Mouse (Mus musculus) liver, embryonic 11.5 days (tissue): Measurements from ENCODE around the gene Gm49673. TPM values are rescaled to one million over a fixed set of nuclear protein-coding genes. Genes with fewer than 3 reads are reported as not detected.
"Not testable (repeated sequence)": the region's sequence is repeated elsewhere in the genome, so short reads cannot be mapped to it uniquely, and the experiment has no call there.

ENCODE experiments used
- ATAC-seq: fragments of 200-750 bp; cut with Nextera tagmentation; replicated peaks from 2 replicates; pipeline ENCODE4 v1.8.0; 2017; ENCODE audit warnings: moderate number of reproducible peaks, mild to moderate bottlenecking, moderate TSS enrichment, moderate library complexity; ENCODE audit not compliant: low FRiP score
- DNase-seq: peaks from one replicate; pipeline ENCODE4 v3.0.0-alpha.2; 2017; ENCODE audit warnings: low spot score
- H3K27ac ChIP-seq: fragments of 300-500 bp; sonication (generic); 2 replicates; pipeline ENCODE4 v1.5.1; 2014; ENCODE audit warnings: mild to moderate bottlenecking, low read depth, low read length, control low read depth
- H3K27me3 ChIP-seq: fragments of 300-500 bp; sonication (generic); replicated peaks from 2 replicates; pipeline ENCODE4 v1.6.1; 2014; ENCODE audit warnings: low read length, mixed read lengths; ENCODE audit not compliant: control insufficient read depth, insufficient read depth
- H3K36me3 ChIP-seq: fragments of 300-500 bp; sonication (generic); 2 replicates; pipeline ENCODE4 v1.6.1; 2014; ENCODE audit warnings: mild to moderate bottlenecking, low read length, moderate library complexity, mixed read lengths; ENCODE audit not compliant: control insufficient read depth, insufficient read depth
- H3K4me1 ChIP-seq: fragments of 300-500 bp; sonication (generic); replicated peaks from 2 replicates; pipeline ENCODE4 v1.6.1; 2014; ENCODE audit warnings: low read length, mixed read lengths; ENCODE audit not compliant: control insufficient read depth, insufficient read depth
- H3K4me2 ChIP-seq: fragments of 300-500 bp; sonication (generic); 2 replicates; pipeline ENCODE4 v1.6.1; 2014; ENCODE audit warnings: mild to moderate bottlenecking, control low read depth, moderate library complexity
- H3K4me3 ChIP-seq: fragments of 300-500 bp; sonication (generic); 2 replicates; pipeline ENCODE4 v1.5.1; 2014; ENCODE audit warnings: low read depth, low read length, control low read depth
- H3K9ac ChIP-seq: fragments of 300-500 bp; sonication (generic); 2 replicates; pipeline ENCODE4 v1.6.1; 2014; ENCODE audit warnings: low read depth, low read length, control low read depth
- H3K9me3 ChIP-seq: fragments of 300-500 bp; sonication (generic); 2 replicates; pipeline ENCODE4 v1.6.1; 2016; ENCODE audit warnings: low read length, inconsistent platforms, mixed read lengths; ENCODE audit not compliant: control insufficient read depth
- WGBS: fragments of 180-500 bp; shearing (Covaris S2); extraction: QIAGEN DNeasy Blood & Tissue Kit; methylation state at CpG from one replicate; pipeline ENCODE4 v1.1.7; 2014; 5-methylcytosine and 5-hydroxymethylcytosine counted together
- polyA plus RNA-seq: library from polyadenylated mRNA; unstranded; fragments of >200 nt; fragmentation: Nextera tagmentation; extraction: Ambion mirVana; gene quantifications from 2 replicates; pipeline ENCODE4 v1.2.1, GENCODE M21; 2014

Gm49673 gene
- polyA plus RNA-seq, 1 experiment from 2014 or later, result 0.11 TPM

- H3K36me3 ChIP-seq, H3K27ac ChIP-seq, H3K9ac ChIP-seq, ATAC-seq, H3K4me3 ChIP-seq, H3K4me1 ChIP-seq, H3K9me3 ChIP-seq, H3K27me3 ChIP-seq, DNase-seq, H3K4me2 ChIP-seq: not testable (repeated sequence)
- no CpG with 5 or more reads among the region's 3 CpGs for WGBS
Measured at GRCm38 (mm10) chr17:8122974-8123373, 24.6 kb downstream of the Gm49673 start.

GRCm38 (mm10) chr17:8116928-8117327 lies 30.7 kb downstream of the Gm49673 start:
- H3K4me3 ChIP-seq, ATAC-seq, DNase-seq, H3K27ac ChIP-seq, H3K36me3 ChIP-seq, H3K9me3 ChIP-seq, H3K9ac ChIP-seq, H3K27me3 ChIP-seq, H3K4me2 ChIP-seq, H3K4me1 ChIP-seq: not testable (repeated sequence)
- WGBS, result no CpG with 5 or more reads among the region's 6 CpGs

GRCm38 (mm10) chr17:8116378-8116777 lies 31.2 kb downstream of the Gm49673 start:
- DNase-seq, result not testable (repeated sequence)
- 50% methylated on average over 6 of the region's 11 CpGs for WGBS

GRCm38 (mm10) chr17:8112199-8112598 lies 35.4 kb downstream of the Gm49673 start:
- H3K27ac ChIP-seq, H3K9ac ChIP-seq, H3K4me3 ChIP-seq, H3K36me3 ChIP-seq, DNase-seq, H3K27me3 ChIP-seq, H3K9me3 ChIP-seq, H3K4me1 ChIP-seq, H3K4me2 ChIP-seq, ATAC-seq: not testable (repeated sequence)
- no CpG with 5 or more reads among the region's 1 CpGs for WGBS

More at GRCm38 (mm10) chr17:8116378-8116777, 31.2 kb downstream of the Gm49673 start:
- H3K4me3 ChIP-seq, H3K27ac ChIP-seq, H3K4me2 ChIP-seq, H3K4me1 ChIP-seq, H3K9me3 ChIP-seq, ATAC-seq, H3K36me3 ChIP-seq, H3K27me3 ChIP-seq, H3K9ac ChIP-seq: not testable (repeated sequence)

GRCm38 (mm10) chr17:8101297-8101609 lies 46.3 kb downstream of the Gm49673 start:
- not testable (repeated sequence) for H3K9ac ChIP-seq, ATAC-seq
- 61% methylated on average over 3 of the region's 6 CpGs for WGBS

GRCm38 (mm10) chr17:8100405-8101296 lies 46.9 kb downstream of the Gm49673 start:
- not testable (repeated sequence) for H3K36me3 ChIP-seq, H3K4me3 ChIP-seq, H3K4me2 ChIP-seq, H3K27ac ChIP-seq, ATAC-seq, H3K9me3 ChIP-seq, H3K4me1 ChIP-seq, H3K27me3 ChIP-seq, H3K9ac ChIP-seq, DNase-seq
- WGBS, result 63% methylated on average over 6 of the region's 26 CpGs

More at GRCm38 (mm10) chr17:8101297-8101609, 46.3 kb downstream of the Gm49673 start:
- not testable (repeated sequence) for H3K4me1 ChIP-seq, H3K27ac ChIP-seq, H3K27me3 ChIP-seq, H3K9me3 ChIP-seq, H3K4me2 ChIP-seq, DNase-seq, H3K4me3 ChIP-seq, H3K36me3 ChIP-seq

GRCm38 (mm10) chr17:8096199-8096598 lies 51.4 kb downstream of the Gm49673 start:
- H3K27me3 ChIP-seq, result not testable (repeated sequence)

GRCm38 (mm10) chr17:8095653-8096052 lies 51.9 kb downstream of the Gm49673 start:
- H3K4me2 ChIP-seq, H3K9ac ChIP-seq, H3K27me3 ChIP-seq, H3K9me3 ChIP-seq, H3K36me3 ChIP-seq, ATAC-seq, H3K4me3 ChIP-seq, H3K4me1 ChIP-seq, H3K27ac ChIP-seq, DNase-seq: not testable (repeated sequence)
- 48% methylated on average over 2 of the region's 5 CpGs for WGBS

More at GRCm38 (mm10) chr17:8096199-8096598, 51.4 kb downstream of the Gm49673 start:
- not testable (repeated sequence) for ATAC-seq, H3K4me3 ChIP-seq, H3K4me2 ChIP-seq, H3K9me3 ChIP-seq, H3K36me3 ChIP-seq, H3K4me1 ChIP-seq, H3K9ac ChIP-seq, H3K27ac ChIP-seq, DNase-seq
- 60% methylated on average over 3 of the region's 5 CpGs for WGBS
